Mouse (Mus musculus): ENCODE data around the gene Trio.

DNA sequence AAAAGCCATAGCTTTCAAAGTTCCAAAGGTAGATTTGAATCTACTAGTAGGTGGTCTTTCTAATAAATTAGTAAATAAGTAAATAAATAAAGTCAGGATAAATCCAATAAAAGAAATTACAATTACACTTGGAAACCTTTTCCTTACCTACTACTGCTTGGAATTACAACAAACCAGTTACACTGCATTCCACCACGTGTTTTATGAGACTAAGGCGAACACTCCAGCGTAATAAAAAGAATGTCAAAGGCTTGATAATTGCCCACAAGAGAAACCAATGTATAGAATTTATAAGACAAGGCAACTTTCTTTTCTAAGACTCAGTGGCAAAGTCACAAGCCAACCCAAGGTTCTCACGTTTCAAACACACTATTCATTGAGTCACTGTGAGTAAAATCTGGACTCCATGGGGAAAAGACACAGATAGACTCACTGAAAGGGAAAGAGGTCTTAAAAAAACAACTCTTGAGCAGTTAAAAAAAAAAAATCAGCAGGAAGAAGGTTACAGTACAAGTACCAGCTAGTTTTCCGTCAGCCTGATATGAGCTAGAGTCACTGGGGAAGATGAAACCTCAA lies 21.4 kb downstream of the Trio start:
- TF ChIP-seq GATA1 (IDR thresholded peaks at IDR 0.05; ENCODE audit: low read length) = no peak
- no peak for TF ChIP-seq TAL1 (IDR thresholded peaks at IDR 0.05; ENCODE audit: low read length)
